Mouse (Mus musculus) left cerebral cortex, adult 18-20 months (tissue): ENCODE measurements around the gene 1700001O22Rik. TPM values are rescaled to one million over a fixed set of nuclear protein-coding genes. Genes with fewer than 3 reads are reported as not detected.

ENCODE experiments used
- DNase-seq, 2 experiments: peaks; one replicate each; pipeline ENCODE4 v3.0.0; 2021 to 2022; ENCODE audit warnings: low spot score in 2 of 2, mixed read lengths in 1 of 2
- long read RNA-seq, 2 experiments: library from polyadenylated mRNA; stranded (forward); transcript quantifications; one replicate each; pipeline ENCODE4 v2.0.0; 2021
- total RNA-seq, 2 experiments: library from RNA; stranded (reverse); gene quantifications; 2 replicates each; pipeline ENCODE4 v1.2.3; 2021

1700001O22Rik gene
- 1 to 10 TPM; 8.2 to 8.4 TPM for total RNA-seq
- long read RNA-seq, experiment 1, partial matches to known transcripts, result 0 of 6 reads
- long read RNA-seq, experiment 1, other reads (novel, unspliced or antisense), result 5 of 6 reads
- long read RNA-seq, experiment 2, partial matches to known transcripts, result 2 of 8 reads
- long read RNA-seq, experiment 2, other reads (novel, unspliced or antisense), result 2 of 8 reads

DNA sequence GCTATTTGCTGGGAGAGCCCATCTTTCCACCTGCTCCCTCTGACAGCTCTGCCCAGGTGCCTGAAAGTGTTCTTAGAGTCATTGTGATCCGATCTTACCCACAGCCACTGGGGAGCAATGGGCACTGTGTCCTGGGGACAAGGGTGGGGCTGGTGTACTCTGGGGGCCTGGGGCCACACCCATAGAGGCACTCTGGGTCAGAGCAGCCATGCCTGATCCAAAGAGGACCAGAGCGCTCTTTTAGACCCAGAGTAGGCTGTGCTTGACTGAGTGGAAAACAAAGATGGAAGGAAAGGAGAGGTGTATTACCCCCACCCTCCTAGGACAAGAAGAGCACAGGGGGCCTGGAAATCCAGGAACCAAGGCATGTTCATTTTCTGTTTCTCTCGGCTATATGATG lies at the start of gene 1700001O22Rik:
Gene 1700001O22Rik, minus strand, starts transcription at position 58 of the 400 bp plus-strand sequence.
- no peak for DNase-seq

DNA sequence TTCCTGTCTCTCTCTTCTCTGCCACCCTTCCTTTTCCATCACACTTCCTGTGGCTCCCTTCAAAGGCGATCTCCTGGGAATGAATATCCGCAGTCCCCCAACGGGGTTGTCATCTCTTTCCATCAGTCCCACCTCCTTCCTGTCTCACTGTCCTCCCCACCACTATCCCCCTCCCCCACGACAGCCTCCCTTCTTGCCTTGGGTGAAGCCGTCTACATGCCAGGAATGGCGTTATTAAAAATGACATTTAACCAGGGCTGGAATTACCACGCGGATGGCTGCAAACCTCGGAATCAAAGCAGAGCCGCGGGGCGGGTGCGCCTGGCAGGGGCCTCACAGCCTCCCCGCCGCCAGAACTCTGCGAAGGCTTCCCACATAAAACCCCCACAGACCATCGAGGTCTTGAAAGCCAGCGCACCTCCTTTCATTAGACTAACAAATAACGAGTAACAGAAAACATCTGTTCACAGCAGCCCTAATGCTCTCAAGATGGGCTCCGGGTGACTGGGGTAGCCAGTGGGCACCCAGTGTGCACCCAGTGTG lies 49.4 kb upstream of the 1700001O22Rik start:
- no peak for DNase-seq

DNA sequence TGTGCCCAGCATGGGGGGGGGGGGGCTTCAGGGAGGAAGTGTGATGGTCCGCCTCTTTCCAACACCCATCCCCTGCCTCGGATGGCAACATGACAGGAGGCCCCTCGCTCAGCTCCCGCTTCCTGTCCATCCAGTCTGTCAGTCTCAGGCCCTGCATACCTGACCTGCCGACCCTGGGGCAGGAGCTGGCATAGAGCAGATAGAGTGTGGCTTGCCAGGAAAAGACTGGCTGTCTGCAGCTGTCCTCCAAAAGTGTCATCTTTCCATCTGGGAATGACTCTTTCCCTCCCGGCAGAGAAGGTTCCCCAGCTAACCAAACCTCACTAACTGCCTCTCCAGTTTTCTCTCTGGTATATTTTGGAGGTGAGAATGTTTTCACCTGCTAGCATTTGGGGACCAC lies 47.1 kb upstream of the 1700001O22Rik start:
- no peak for DNase-seq

DNA sequence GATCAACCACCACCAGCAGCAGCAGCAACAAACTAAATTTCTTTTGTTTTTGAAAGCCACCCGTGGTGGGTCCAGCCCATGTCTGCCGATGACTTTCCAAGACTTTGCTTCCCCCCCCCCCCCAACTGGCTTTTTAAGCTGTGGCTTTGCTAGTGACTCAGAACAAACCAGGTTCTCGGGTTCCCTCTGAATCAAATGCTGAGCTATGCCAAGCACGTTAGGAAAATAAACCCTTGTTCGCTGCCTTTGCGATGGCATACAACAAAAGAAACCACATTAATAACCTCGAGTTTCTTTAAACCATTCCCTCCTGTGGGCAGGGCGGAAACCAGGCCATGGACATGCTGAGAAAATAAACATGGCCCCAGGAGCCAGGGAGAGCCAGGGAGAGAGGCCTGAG lies 44.7 kb upstream of the 1700001O22Rik start:
- no peak for DNase-seq

DNA sequence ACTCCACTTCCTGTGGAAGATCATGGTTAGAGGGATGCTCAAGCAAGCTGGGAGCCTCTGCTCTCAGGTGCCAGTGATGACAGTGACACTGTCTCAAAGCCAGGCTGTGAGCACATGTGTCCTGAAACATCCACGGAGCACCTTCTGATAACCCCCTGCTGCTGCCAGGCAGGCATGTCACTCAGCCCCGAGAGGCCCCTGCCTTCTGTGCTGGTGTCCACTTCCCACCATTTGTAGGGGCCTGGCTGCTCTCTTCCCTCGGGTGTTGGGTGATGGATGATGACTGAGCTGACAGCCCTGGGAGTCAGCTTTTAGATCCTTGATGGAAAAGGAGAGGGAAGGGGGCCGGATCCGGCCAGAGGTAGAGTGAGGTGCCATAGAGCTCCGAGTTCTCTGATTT lies 43.3 kb upstream of the 1700001O22Rik start:
- DNase-seq, result no peak

DNA sequence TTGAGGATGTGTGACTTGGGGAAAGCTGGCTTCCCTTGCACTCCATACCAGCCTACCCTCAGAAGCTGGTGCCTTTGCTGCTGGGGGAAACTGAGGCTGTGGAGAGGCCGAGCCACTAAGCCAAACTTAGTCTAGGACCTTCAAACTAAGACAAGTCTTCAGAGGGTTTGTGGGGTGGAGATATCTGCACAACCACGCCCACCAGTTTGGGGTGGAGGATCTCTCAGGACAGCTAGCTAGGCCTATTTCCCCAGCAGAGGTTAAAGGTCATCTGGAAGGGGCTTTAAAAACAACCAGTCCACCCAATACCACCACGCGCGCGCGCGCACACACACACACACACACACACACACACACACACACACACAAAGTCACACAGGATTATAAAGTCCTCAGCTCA lies 42.8 kb upstream of the 1700001O22Rik start:
- no peak for DNase-seq

DNA sequence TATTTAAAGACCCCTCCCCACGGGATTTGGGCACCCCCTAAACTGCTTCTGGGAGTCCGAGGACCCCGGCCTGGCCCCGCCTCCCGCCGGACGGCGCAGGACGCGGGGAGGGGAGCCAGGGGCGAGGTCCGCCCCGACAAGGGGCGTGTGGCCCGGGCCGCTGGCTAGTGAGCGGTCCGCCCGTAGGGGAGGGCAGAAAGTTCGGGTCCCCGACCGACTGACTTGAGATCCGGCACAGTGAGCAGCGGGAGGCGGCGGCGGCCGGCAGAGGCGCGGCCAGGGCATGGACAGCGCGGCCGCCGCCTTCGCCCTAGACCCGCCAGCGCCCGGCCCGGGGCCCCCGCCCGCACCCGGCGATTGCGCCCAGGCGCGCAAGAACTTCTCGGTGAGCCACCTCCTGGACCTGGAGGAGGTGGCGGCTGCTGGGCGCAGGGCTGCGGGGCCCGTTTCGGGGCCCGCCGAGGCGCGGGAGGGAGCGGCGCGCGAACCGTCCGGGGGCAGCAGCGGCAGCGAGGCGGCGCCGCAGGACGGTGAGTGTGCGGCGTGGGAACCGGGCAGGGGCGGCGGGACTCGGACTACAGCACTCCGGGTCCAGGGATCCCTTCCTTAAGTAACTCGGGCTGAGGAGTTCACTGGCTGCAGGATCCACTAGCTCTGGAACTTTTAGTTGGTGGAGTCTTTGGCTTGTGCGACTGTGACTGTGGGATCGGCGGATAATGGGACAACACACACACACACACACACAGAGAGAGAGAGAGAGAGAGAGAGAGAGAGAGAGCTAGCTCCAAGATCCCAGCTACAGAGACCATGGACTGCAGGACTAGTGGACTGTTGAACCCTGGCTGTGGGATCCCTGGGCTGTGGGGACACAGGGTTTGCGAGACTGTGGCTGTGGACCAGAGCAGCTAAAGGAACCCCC lies 42.0 kb upstream of the 1700001O22Rik start:
- DNase-seq, result no peak

DNA sequence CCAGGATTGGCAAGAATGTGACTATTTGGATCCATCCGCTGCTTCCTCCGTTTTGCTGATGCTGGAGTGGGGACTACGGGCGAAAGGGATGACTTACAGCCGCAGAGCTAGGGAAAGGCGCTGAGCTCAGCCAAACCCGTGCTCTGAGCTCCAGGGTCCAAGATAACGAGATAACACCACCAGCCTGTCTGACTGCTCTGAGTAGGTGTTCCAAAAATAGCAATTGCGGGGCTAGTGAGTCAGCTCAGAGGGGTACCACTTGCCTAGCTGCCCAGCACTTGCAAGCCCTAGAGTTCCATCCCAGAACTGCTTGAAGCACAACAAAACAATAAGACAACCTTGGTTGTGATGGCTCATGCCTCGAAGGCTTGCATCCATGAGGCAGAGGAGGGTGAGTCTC lies 39.2 kb upstream of the 1700001O22Rik start:
- DNase-seq, result no peak

DNA sequence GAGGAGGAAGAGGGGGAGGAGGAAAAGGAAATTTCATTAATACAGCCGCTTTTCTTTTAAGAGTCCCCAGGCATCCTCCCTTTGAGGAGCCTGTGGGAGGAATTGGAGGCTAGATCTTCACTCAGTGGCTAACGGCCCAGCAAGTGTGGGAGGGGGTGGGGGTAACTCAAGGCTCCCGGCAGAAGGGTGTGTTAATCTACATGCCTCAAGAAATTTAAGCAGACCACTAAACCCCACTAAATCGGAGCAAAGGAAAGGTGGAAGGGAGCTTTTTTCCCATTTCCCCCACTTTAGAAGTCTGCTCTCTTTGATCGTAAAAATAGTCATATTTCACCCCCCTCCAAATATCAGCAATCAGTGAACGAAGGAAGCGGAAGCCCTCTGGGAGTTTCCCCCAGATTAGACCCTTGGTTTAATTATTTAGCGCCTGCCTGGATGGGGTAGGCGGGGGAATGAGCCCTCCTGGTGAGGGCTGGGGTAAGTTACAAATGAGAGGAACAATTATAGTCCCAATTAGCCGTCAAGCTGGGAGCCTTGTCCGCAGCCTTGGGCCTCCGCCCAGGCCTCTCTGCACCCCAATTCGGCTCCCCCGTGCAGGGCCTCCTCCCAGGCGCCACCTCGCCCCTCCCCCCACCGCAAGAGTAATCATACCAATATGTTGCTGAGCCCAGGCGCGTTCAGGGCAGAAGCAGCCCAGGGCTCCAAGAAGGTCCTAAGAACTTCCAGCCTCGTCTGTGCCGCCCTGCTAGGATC lies 33.0 kb upstream of the 1700001O22Rik start:
- no peak for DNase-seq

DNA sequence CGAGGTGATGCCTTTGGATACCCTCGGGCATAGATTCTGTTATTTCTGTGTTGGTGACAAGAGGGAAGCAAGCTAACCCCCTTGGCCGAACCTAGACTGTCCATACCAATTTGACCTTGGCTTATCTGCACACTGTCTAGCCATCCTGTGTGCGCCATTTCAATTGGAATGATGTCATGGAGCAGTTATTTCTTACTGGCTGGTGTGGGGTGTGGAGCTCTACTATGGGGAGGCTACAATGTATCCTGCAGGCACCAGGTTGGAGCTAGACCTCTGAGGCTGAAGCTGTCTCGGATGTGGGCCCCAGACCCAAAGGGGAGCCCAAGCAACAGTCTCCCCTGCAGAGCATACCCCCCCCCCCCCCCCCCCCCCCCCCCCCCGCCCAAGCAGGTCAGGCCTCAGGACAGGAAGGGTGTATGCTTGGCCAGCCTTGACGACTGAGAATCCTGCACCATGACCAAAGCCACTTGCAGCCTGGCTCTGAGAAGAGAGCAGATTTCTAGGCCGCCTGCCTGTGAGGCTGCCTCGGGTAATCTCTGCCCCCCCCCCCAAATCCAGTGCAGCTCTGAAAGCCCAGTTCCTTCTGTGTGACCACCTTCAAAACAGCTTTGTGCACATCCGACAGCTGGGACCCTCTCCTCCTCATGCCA lies 31.0 kb upstream of the 1700001O22Rik start, which contains the start of gene Prrx2:
Gene Prrx2, plus strand, starts transcription at position 600 of the 650 bp plus-strand sequence.
- DNase-seq, result no peak

DNA sequence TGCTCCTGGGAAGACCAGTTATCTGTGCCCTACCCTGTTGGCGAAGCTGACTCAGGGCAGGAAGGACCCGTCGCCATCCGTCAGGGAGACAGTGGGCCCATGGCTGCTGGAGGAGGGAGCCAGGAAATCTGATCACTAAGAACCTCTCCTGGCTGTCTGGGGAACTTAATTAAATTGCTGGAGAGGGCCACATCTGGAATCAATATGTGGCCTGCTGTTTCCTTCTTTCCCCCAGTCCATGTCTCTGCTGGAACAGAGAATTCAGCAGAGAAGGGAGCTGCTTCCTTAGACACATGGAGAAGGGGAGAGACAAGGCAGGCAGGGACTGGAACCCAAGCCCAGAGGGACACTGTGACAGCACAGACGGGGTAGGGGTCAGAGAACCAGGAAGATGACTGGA lies 30.2 kb upstream of the 1700001O22Rik start:
- DNase-seq, result no peak

DNA sequence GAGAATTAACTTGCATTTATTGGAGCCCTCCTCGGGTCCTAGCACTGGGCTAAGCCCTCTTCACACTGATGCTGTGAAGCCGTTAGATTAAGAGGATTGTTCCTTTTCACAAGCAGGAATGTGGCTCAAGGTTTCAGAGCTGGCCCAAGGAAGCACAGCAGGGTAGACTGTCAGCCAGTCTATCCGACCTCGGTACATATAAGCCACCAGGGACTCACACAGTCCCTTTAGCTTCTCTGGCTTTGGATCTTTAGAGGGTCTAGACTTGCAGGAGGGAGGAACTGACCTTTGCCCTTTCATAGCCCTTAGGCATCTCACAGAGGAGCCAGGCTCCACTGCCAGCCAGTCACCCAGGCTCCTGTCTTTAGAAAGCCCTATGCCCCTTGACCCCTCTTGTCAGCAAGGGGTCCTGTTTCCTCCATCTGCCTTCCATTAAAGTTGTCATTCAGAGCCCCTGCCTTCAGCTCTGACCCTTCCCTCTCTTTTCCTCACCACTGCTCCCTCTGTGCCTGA lies 26.9 kb upstream of the 1700001O22Rik start, which contains the start of gene Asb6:
Gene Asb6, minus strand, starts transcription at position 51 of the 513 bp plus-strand sequence.
- no peak for DNase-seq

DNA sequence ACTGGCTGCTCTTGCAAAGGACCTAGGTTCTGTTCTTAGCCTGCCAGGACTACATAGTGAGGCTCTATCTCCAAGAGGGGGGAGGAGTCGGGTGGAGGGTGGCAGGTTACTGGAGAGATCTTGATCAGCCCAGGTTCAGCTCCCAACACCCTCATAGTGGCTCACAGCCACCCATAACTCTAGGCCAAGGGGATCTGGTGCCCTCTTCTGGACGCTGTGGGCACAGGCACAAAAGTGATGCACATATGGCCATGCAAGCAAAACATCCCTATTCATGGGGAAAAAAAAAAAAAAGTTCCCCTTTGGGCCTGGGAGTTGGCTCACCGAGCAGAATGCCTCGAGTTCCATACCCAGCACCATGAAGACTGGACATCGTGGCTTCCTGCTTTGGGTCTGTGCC lies 25.9 kb upstream of the 1700001O22Rik start:
- no peak for DNase-seq

DNA sequence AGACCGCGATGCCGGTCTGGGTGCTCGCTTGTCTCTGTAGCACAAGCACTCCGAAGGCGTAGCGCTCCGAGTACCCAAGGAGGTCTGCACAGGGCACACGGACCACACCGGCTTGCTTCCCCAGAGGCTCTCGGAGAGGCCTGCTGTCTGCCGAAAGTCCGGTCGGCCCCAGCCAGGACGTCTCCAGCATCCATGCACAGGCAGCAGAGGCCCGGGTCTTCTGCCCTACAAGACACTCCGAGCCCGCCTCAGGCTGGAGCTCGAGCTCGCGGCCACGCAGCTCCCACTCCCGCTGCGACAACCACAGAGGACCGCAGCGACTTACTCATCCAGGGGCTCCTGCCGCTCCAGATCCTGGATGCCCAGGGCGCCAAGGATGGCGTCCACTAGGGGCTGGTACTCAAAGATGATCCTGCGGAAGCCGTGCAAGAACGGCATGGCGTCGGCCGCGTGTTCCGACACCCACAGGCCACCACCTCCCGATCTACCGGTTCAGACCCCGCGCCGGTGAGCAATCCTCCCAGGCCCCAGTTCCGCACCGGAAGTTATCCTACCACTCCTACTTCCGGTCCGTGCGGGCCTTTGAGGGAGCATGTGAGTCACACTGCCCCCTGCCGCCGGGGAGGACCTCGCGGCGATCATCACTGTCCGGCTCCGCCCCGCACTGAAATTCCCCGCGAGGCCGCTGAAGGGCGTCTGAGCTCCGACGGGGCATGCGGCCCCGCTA lies 24.5 kb upstream of the 1700001O22Rik start:
- peak; percentile 95 to 99 for DNase-seq

DNA sequence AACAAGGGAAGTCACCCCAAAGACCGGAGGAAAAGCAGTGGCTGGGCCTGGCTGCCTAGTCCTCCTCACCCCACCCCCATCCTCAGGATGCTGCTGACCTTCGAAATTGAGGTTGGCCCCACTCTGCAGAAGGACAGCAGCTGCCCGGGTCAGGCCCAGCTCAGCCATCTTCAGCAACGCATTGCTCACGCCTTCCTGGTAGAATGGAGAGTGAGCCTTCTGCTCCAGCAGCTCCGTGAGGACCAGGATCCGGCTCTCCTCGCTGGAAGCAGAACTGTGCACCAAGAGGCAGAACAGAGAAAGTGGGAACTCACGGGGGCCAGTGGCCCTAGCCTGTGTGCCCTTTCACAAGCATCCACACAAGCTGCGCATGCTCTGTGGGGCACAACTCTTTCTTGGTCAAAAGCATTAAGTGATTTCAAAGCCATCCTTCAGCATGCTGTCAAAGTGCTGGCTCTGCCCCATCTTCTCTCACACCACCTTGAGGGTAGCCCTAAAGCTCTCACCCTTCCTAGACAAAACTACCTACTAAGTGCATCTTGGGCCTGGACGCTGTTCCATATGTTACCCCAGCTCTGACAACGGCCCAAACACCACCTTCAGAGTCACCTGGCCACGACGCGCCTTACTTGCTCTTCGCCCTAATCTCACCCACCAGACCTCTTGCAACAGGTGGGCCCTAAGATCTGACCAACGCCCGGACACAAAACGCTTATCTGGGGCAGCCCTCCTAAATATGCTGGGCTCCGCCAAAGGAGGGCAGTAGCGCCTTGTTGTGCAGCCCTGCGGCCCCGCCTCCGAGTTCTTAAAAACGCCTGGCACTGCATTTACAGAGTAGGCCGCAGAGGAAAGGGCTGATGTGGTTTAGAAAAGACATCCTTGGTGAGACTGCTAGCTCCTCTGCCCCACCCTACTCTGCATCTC lies 23.6 kb upstream of the 1700001O22Rik start:
- DNase-seq, result peak; percentile 41 to 42

DNA sequence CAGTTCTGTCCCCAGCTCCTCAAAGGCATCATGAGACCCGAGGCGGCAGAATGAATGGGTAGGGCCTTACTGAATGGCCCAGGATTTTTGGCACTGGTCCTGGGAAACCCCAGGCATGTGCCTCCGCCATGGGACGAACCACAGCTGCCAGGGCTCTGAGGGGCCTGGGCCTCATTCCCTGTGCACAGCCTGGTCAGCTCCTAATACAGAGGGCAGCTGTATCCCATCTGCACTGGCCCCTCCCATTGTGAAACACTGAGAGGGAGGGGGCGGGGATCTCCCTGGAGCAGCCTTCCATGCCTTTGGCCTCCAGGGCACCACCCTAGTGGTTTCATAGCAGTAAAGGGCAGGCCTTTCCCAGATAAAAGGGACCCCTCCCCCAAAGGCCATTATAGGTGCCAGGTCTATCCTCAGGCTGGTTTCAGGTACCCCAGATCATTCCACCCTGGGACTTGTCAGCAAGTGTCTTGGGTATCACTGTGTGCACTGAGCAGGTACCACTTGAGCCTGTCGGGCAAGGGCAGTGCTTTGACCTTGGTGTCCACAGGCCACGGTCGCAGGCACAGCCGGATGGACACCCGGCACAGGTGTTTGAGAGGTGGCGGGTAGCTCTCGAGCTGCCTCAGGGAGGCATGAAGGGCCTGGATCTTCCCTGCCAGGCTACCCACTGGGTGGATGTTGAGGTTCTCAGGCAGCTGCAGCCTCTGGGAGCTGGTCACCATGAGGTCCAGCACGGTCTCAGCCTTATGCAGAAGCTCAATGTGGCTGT lies 20.1 kb upstream of the 1700001O22Rik start:
- no peak for DNase-seq

DNA sequence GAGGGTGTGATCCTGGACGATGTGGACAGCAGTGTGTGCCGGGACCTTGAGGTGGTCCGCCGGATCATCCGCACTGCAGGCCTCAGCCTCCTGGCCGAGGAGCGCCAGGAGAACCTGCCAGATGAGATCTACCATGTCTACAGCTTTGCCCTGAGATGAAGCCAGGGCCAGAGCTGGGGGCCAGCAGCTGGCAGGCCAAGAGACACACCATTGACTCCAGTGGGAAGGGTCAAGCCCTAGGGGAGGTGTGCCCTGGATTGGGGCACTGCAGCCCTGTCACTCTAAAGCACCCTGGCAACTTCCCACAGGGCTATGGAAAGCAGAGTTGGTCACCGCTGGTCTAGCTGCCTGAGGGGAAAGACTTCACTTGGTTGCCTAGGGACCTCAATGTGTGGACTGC lies 19.0 kb upstream of the 1700001O22Rik start:
- no peak for DNase-seq

DNA sequence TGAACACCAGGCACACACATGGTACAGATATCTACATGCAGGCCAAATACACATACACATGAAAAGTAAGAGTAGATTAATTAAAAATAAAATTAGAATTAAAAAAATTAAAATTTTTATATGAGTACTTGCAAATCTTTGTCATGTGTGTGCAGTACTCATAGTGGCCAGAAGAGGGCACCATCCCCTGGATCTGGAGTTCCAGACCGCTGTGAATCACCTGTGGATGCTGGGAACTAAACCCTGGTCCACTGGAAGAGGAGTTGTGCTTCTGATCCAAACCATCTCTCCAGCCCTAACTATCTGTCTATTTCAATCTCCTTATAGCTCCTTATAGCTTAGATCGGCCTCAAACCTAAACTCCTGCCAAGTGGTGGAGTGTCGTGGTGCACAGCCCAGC lies 17.6 kb upstream of the 1700001O22Rik start:
- DNase-seq, result no peak
